Mouse (Mus musculus): Measurements from ENCODE around the gene Iglon5. TPM values are rescaled to one million over a fixed set of nuclear protein-coding genes. Genes with fewer than 3 reads are reported as not detected.
A peak's percentile ranks its signal among the peaks of the same experiment; 100 is the strongest.

The Iglon5 gene
- polyA plus RNA-seq, 1 experiment from 2014 or later: not detected

- Histone ChIP-seq H3K36me3 (replicated peaks; ENCODE audit: insufficient read depth, low read length) (no peaks in the 10 kb centered on the region), H3K4me1 (ENCODE audit: insufficient read depth) (no peaks in the 10 kb centered on the region), H3K4me2 (ENCODE audit: low read depth, low read length) (no peak overlapping the region), H3K27ac (ENCODE audit: low read depth) (no peak overlapping the region), H3K9ac (replicated peaks) (no peak overlapping the region), H3K9me3 (ENCODE audit: low read length) (no peaks in the 10 kb centered on the region), H3K27me3 (ENCODE audit: insufficient read depth, low read length) (no peaks in the 10 kb centered on the region), H3K4me3 (ENCODE audit: low read depth, low read length) (no peak overlapping the region)
- DNase-seq: no peak
- WGBS (ENCODE audit: insufficient replicate concordance): 82% methylated on average over 15 of the region's 15 CpGs
- ATAC-seq: no peak
- TF ChIP-seq EP300 (IDR thresholded peaks at IDR 0.05; ENCODE audit: low read depth) (no peak), CTCF (IDR thresholded peaks at IDR 0.05; ENCODE audit: low read depth) (no peak)
Measured at GRCm38 (mm10) chr7:43518341-43518740, 28.5 kb upstream of the Iglon5 start.

- ATAC-seq: no peak
Measured at GRCm38 (mm10) chr7:43515076-43515475, 25.2 kb upstream of the Iglon5 start.

GRCm38 (mm10) chr7:43512519-43512918 is 22.6 kb upstream of the Iglon5 start:
- H3K4me2 ChIP-seq (ENCODE audit: low read depth, low read length): no peak overlapping the region
- H3K27ac ChIP-seq (ENCODE audit: low read depth): no peak overlapping the region
- H3K4me3 ChIP-seq (ENCODE audit: low read depth, low read length): no peak overlapping the region
- DNase-seq (no peak), ATAC-seq (no peak)
- no peaks in the 10 kb centered on the region for H3K9me3 ChIP-seq (ENCODE audit: low read length)
- WGBS (ENCODE audit: insufficient replicate concordance): 66% methylated on average over 4 of the region's 4 CpGs
- no peak for TF ChIP-seq CTCF (IDR thresholded peaks at IDR 0.05; ENCODE audit: low read depth)
- no peaks in the 10 kb centered on the region for H3K36me3 ChIP-seq (replicated peaks; ENCODE audit: insufficient read depth, low read length)
- no peaks in the 10 kb centered on the region for H3K4me1 ChIP-seq (ENCODE audit: insufficient read depth)
- no peak overlapping the region for H3K9ac ChIP-seq (replicated peaks)
- H3K27me3 ChIP-seq (ENCODE audit: insufficient read depth, low read length): no peaks in the 10 kb centered on the region

More at GRCm38 (mm10) chr7:43515076-43515475, 25.2 kb upstream of the Iglon5 start:
- no peak overlapping the region for H3K4me3 ChIP-seq (ENCODE audit: low read depth, low read length)
- H3K27ac ChIP-seq (ENCODE audit: low read depth): no peak overlapping the region
- WGBS (ENCODE audit: insufficient replicate concordance): 73% methylated on average over 5 of the region's 5 CpGs
- no peaks in the 10 kb centered on the region for H3K27me3 ChIP-seq (ENCODE audit: insufficient read depth, low read length)
- H3K9ac ChIP-seq (replicated peaks): no peak overlapping the region
- TF ChIP-seq EP300 (IDR thresholded peaks at IDR 0.05; ENCODE audit: low read depth) (no peak), CTCF (IDR thresholded peaks at IDR 0.05; ENCODE audit: low read depth) (no peak)
- no peak overlapping the region for H3K4me2 ChIP-seq (ENCODE audit: low read depth, low read length)
- H3K9me3 ChIP-seq (ENCODE audit: low read length): no peaks in the 10 kb centered on the region
- H3K36me3 ChIP-seq (replicated peaks; ENCODE audit: insufficient read depth, low read length): no peaks in the 10 kb centered on the region
- no peaks in the 10 kb centered on the region for H3K4me1 ChIP-seq (ENCODE audit: insufficient read depth)
- DNase-seq: no peak

- Histone ChIP-seq H3K4me2 (ENCODE audit: low read depth, low read length) (no peak overlapping the region), H3K9me3 (ENCODE audit: low read length) (no peaks in the 10 kb centered on the region), H3K27ac (ENCODE audit: low read depth) (no peak overlapping the region), H3K36me3 (replicated peaks; ENCODE audit: insufficient read depth, low read length) (no peaks in the 10 kb centered on the region), H3K4me3 (ENCODE audit: low read depth, low read length) (no peak overlapping the region), H3K4me1 (ENCODE audit: insufficient read depth) (no peaks in the 10 kb centered on the region), H3K27me3 (ENCODE audit: insufficient read depth, low read length) (no peaks in the 10 kb centered on the region), H3K9ac (replicated peaks) (no peak overlapping the region)
- WGBS (ENCODE audit: insufficient replicate concordance): 28% methylated on average over 4 of the region's 4 CpGs
- DNase-seq: no peak
- TF ChIP-seq EP300 (IDR thresholded peaks at IDR 0.05; ENCODE audit: low read depth) (no peak), CTCF (IDR thresholded peaks at IDR 0.05; ENCODE audit: low read depth) (no peak)
- no peak for ATAC-seq
Measured at GRCm38 (mm10) chr7:43511707-43512478, 22.0 kb upstream of the Iglon5 start.

- WGBS (ENCODE audit: insufficient replicate concordance): 19% methylated on average over 21 of the region's 21 CpGs
Measured at GRCm38 (mm10) chr7:43495343-43496021, 5.6 kb upstream of the Iglon5 start.

GRCm38 (mm10) chr7:43490861-43491260 is 986 bp upstream of the Iglon5 start:
- TF ChIP-seq CTCF (IDR thresholded peaks at IDR 0.05; ENCODE audit: low read depth): no peak
- TF ChIP-seq EP300 (IDR thresholded peaks at IDR 0.05; ENCODE audit: low read depth): no peak
- no peak for ATAC-seq
- H3K27me3 ChIP-seq (ENCODE audit: insufficient read depth, low read length): peaks cover 23% of the 10 kb centered on the region
- H3K9ac ChIP-seq (replicated peaks): no peak overlapping the region
- no peaks in the 10 kb centered on the region for H3K9me3 ChIP-seq (ENCODE audit: low read length)
- H3K4me1 ChIP-seq (ENCODE audit: insufficient read depth): no peaks in the 10 kb centered on the region
- no peak overlapping the region for H3K4me3 ChIP-seq (ENCODE audit: low read depth, low read length)
- no peak for DNase-seq
- no peak overlapping the region for H3K27ac ChIP-seq (ENCODE audit: low read depth)
- no peak overlapping the region for H3K4me2 ChIP-seq (ENCODE audit: low read depth, low read length)
- H3K36me3 ChIP-seq (replicated peaks; ENCODE audit: insufficient read depth, low read length): no peaks in the 10 kb centered on the region
- WGBS (ENCODE audit: insufficient replicate concordance): 50% methylated on average over 9 of the region's 9 CpGs

More at GRCm38 (mm10) chr7:43495343-43496021, 5.6 kb upstream of the Iglon5 start:
- TF ChIP-seq CTCF (IDR thresholded peaks at IDR 0.05; ENCODE audit: low read depth) (peak; percentile 58), EP300 (IDR thresholded peaks at IDR 0.05; ENCODE audit: low read depth) (no peak)
- peaks cover 10% of the 10 kb centered on the region; the same call in 1 of the 2 replicates for H3K27me3 ChIP-seq (ENCODE audit: insufficient read depth, low read length)
- no peaks in the 10 kb centered on the region for H3K4me1 ChIP-seq (ENCODE audit: insufficient read depth)
- H3K36me3 ChIP-seq (replicated peaks; ENCODE audit: insufficient read depth, low read length): no peaks in the 10 kb centered on the region
- H3K9ac ChIP-seq (replicated peaks): no peak overlapping the region
- ATAC-seq: no peak
- H3K27ac ChIP-seq (ENCODE audit: low read depth): no peak overlapping the region
- H3K9me3 ChIP-seq (ENCODE audit: low read length): no peaks in the 10 kb centered on the region
- no peak overlapping the region for H3K4me2 ChIP-seq (ENCODE audit: low read depth, low read length)
- no peak overlapping the region for H3K4me3 ChIP-seq (ENCODE audit: low read depth, low read length)
- DNase-seq: peak; percentile 37

All from liver, postnatal 0 days (tissue).